Mouse (Mus musculus): ENCODE data around the gene Slc12a3.

The Slc12a3 gene

GRCm38 (mm10) chr8:94328932-94329728 lies at the start of gene Slc12a3:
Gene Slc12a3, plus strand, starts transcription at chr8:94329201.
- DNase-seq = no peak

GRCm38 (mm10) chr8:94280001-94280613 lies 48.9 kb upstream of the Slc12a3 start:
- no peak for DNase-seq

GRCm38 (mm10) chr8:94282453-94282985 lies 46.5 kb upstream of the Slc12a3 start:
- DNase-seq = no peak

- no peak for DNase-seq
Observed at GRCm38 (mm10) chr8:94284204-94284603, 44.8 kb upstream of the Slc12a3 start.

- no peak for DNase-seq
Observed at GRCm38 (mm10) chr8:94290606-94291005, 38.4 kb upstream of the Slc12a3 start.

- peak; percentile 49 to 67 for DNase-seq
Observed at GRCm38 (mm10) chr8:94292072-94292471, 36.9 kb upstream of the Slc12a3 start.

- DNase-seq = peak in 1 of 2 experiments; percentile 7
Observed at GRCm38 (mm10) chr8:94292626-94293025, 36.4 kb upstream of the Slc12a3 start.

- no peak for DNase-seq
Observed at GRCm38 (mm10) chr8:94295687-94296086, 33.3 kb upstream of the Slc12a3 start.

- DNase-seq = no peak
Observed at GRCm38 (mm10) chr8:94296312-94296991, 32.5 kb upstream of the Slc12a3 start.

GRCm38 (mm10) chr8:94297101-94297500 lies 31.9 kb upstream of the Slc12a3 start:
- DNase-seq = no peak

GRCm38 (mm10) chr8:94300809-94301208 lies 28.2 kb upstream of the Slc12a3 start:
- no peak for DNase-seq

- no peak for DNase-seq
Observed at GRCm38 (mm10) chr8:94304412-94304811, 24.6 kb upstream of the Slc12a3 start.

- DNase-seq = peak in 1 of 2 experiments; percentile 37
Observed at GRCm38 (mm10) chr8:94306989-94307513, 21.9 kb upstream of the Slc12a3 start.

- no peak for DNase-seq
Observed at GRCm38 (mm10) chr8:94307652-94308051, 21.3 kb upstream of the Slc12a3 start.

- no peak for DNase-seq
Observed at GRCm38 (mm10) chr8:94314069-94314468, 14.9 kb upstream of the Slc12a3 start.

GRCm38 (mm10) chr8:94317249-94317648 lies 11.8 kb upstream of the Slc12a3 start:
- DNase-seq = no peak

GRCm38 (mm10) chr8:94317691-94318090 lies 11.3 kb upstream of the Slc12a3 start:
- no peak for DNase-seq

GRCm38 (mm10) chr8:94320036-94320435 lies 9.0 kb upstream of the Slc12a3 start:
- no peak for DNase-seq

- no peak for DNase-seq
Observed at GRCm38 (mm10) chr8:94322083-94322482, 6.9 kb upstream of the Slc12a3 start.

- DNase-seq = no peak
Observed at GRCm38 (mm10) chr8:94323041-94323440, 6.0 kb upstream of the Slc12a3 start.

- peak; percentile 29 to 40 for DNase-seq
Observed at GRCm38 (mm10) chr8:94324071-94324470, 4.9 kb upstream of the Slc12a3 start.

GRCm38 (mm10) chr8:94326016-94326415 lies 3.0 kb upstream of the Slc12a3 start:
- peak in 1 of 2 experiments; percentile 33 for DNase-seq

- peak; percentile 43 to 58 for DNase-seq
Observed at GRCm38 (mm10) chr8:94330733-94331132, 1.7 kb downstream of the Slc12a3 start.
